In genomic region chr12:105134167-105134566, GRCm38 (mm10) we compare ENCODE assay signal across 10 mouse cellular contexts. TPM values are rescaled to one million over a fixed set of nuclear protein-coding genes. Genes with fewer than 3 reads are reported as not detected.
"Had no signal": no experiment of that assay in that cellular context is flagged by ENCODE, and none has a peak within 500 bp of the region (broad histone marks: within the 10 kb centered on the region; RNA-seq: fewer than 3 reads in every experiment).

No protein-coding gene starts in this region.

RNA-seq across cellular contexts. Expression of gene Tcl1b2, which starts 11.6 kb away (rescaled TPM):
- total RNA-seq: left cerebral cortex, postnatal 10 days; left cerebral cortex, postnatal 14 days; left cerebral cortex, postnatal 25 days; left cerebral cortex, postnatal 36 days; left cerebral cortex, postnatal 4 days; liver, adult 2 months; megakaryocyte, adult 5-6 weeks; megakaryocyte-erythroid progenitor cell, adult 5-6 weeks; midbrain, postnatal 0 days; monocyte, adult 5-6 weeks had no signal

RNA-seq across cellular contexts. Expression of gene Tcl1b1, which starts 25.3 kb away (rescaled TPM):
- total RNA-seq: left cerebral cortex, postnatal 10 days; left cerebral cortex, postnatal 14 days; left cerebral cortex, postnatal 25 days; left cerebral cortex, postnatal 36 days; left cerebral cortex, postnatal 4 days; liver, adult 2 months; megakaryocyte, adult 5-6 weeks; megakaryocyte-erythroid progenitor cell, adult 5-6 weeks; midbrain, postnatal 0 days; monocyte, adult 5-6 weeks had no signal

RNA-seq across cellular contexts. Expression of gene Tcl1b5, which starts 42.0 kb away (rescaled TPM):
- total RNA-seq: left cerebral cortex, postnatal 10 days; left cerebral cortex, postnatal 14 days; left cerebral cortex, postnatal 25 days; left cerebral cortex, postnatal 36 days; left cerebral cortex, postnatal 4 days; liver, adult 2 months; megakaryocyte, adult 5-6 weeks; megakaryocyte-erythroid progenitor cell, adult 5-6 weeks; midbrain, postnatal 0 days; monocyte, adult 5-6 weeks had no signal

RNA-seq across cellular contexts. Expression of gene Tcl1b3, which starts 56.7 kb away (rescaled TPM):
- total RNA-seq: left cerebral cortex, postnatal 10 days; left cerebral cortex, postnatal 14 days; left cerebral cortex, postnatal 25 days; left cerebral cortex, postnatal 36 days; left cerebral cortex, postnatal 4 days; liver, adult 2 months; megakaryocyte, adult 5-6 weeks; megakaryocyte-erythroid progenitor cell, adult 5-6 weeks; midbrain, postnatal 0 days; monocyte, adult 5-6 weeks had no signal
